Mouse (Mus musculus) embryonic fibroblast, embryonic 13.5 days (primary cell): ENCODE data around the gene Zmiz1. TPM values are rescaled to one million over a fixed set of nuclear protein-coding genes. Genes with fewer than 3 reads are reported as not detected.
A peak's percentile ranks its signal among the peaks of the same experiment; 100 is the strongest.

Experiments
- H3K27ac ChIP-seq: 2 replicates; pipeline ENCODE4 v1.5.1; 2012; ENCODE audit warnings: low read length, control low read depth, inconsistent platforms; ENCODE audit not compliant: insufficient read depth
- H3K4me1 ChIP-seq: 2 replicates; pipeline ENCODE4 v1.6.1; 2011; ENCODE audit warnings: low read length; ENCODE audit not compliant: control insufficient read depth, insufficient read depth
- H3K4me3 ChIP-seq: 2 replicates; pipeline ENCODE4 v1.5.1; 2011; ENCODE audit warnings: mild to moderate bottlenecking, control low read depth, low read length; ENCODE audit not compliant: insufficient read depth
- CTCF ChIP-seq: IDR thresholded peaks from 2 replicates; pipeline ENCODE4 v1.5.1; 2011; ENCODE audit warnings: mild to moderate bottlenecking, control low read depth, low read length, moderate library complexity, borderline replicate concordance; ENCODE audit not compliant: insufficient read depth
- POLR2A ChIP-seq: IDR thresholded peaks from 2 replicates; pipeline ENCODE4 v1.6.1; 2011; ENCODE audit warnings: low read depth, mild to moderate bottlenecking, control low read depth, low read length, moderate library complexity
- polyA plus RNA-seq: library from polyadenylated mRNA; stranded (reverse); fragments of >200 nt; gene quantifications from 2 replicates; pipeline ENCODE4 v1.2.4, GENCODE M21; 2011; ENCODE audit warnings: low read depth; ENCODE audit not compliant: missing spikeins, insufficient read length

Gene Zmiz1
- polyA plus RNA-seq, 1 experiment: 61.9 TPM

- Histone ChIP-seq H3K27ac (peak overlapping the region; percentile 52), H3K4me1 (peaks cover 9% of the 10 kb centered on the region), H3K4me3 (no peak overlapping the region)
- no peak for TF ChIP-seq POLR2A
- TF ChIP-seq CTCF: no peak
Measured at GRCm38 (mm10) chr14:25711177-25711576, 252.2 kb downstream of the Zmiz1 start.

DNA sequence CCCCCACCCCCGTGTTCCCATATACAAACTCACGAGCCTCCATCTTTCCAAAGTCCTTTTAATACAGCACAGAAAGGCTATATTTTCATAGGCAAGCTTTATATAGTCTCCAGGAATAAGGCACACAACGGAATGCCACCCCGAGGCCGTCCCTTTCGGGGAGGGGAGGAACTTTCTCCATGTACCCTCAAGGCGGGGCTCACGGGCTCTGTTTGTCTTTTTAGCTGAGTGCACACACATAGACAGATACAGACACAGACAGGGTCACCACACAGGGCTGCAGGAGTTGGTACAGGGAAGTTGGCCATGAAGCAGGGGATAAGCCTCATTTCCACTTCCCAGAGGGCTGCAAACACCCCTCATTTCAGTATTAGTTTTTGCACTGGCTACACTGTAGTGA lies 252.6 kb downstream of the Zmiz1 start:
- Histone ChIP-seq H3K4me3 (no peak overlapping the region), H3K4me1 (peaks cover 9% of the 10 kb centered on the region), H3K27ac (peak overlapping the region; percentile 30)
- TF ChIP-seq POLR2A (no peak), CTCF (no peak)

GRCm38 (mm10) chr14:25713443-25713842 lies 254.5 kb downstream of the Zmiz1 start:
- Histone ChIP-seq H3K4me1 (peaks cover 8% of the 10 kb centered on the region), H3K27ac (no peak overlapping the region)
- TF ChIP-seq CTCF (peak; percentile 70; the same call in 1 of the 2 replicates), POLR2A (no peak)

More at GRCm38 (mm10) chr14:25713443-25713842, 254.5 kb downstream of the Zmiz1 start:
- no peak overlapping the region for H3K4me3 ChIP-seq

Other genes starting within 250 kb of the Zmiz1 start
- gene Ppif, start 235.0 kb downstream of the Zmiz1 start, polyA plus RNA-seq: 11.3 and 11.6 TPM in 2 replicates